Mouse (Mus musculus) limb, embryonic 15.5 days (tissue): ENCODE data around the gene Ppp2r5e. TPM values are rescaled to one million over a fixed set of nuclear protein-coding genes. Genes with fewer than 3 reads are reported as not detected.
"Not testable (repeated sequence)": the region's sequence is repeated elsewhere in the genome, so short reads cannot be mapped to it uniquely, and the experiment has no call there.

Experiments used
- ATAC-seq: fragments of 200-750 bp; cut with Nextera tagmentation; 2 replicates; pipeline ENCODE4 v1.8.0; 2017; ENCODE audit warnings: low read depth, moderate TSS enrichment; ENCODE audit not compliant: insufficient number of reproducible peaks, low FRiP score, low TSS enrichment
- H3K27ac ChIP-seq: fragments of 300-500 bp; sonication (generic); 2 replicates; pipeline ENCODE4 v1.5.1; 2015; ENCODE audit warnings: moderate library complexity, mild to moderate bottlenecking, inconsistent platforms
- H3K27me3 ChIP-seq: fragments of 300-500 bp; sonication (generic); 2 replicates; pipeline ENCODE4 v1.6.1; 2015; ENCODE audit warnings: inconsistent platforms
- H3K36me3 ChIP-seq: fragments of 300-500 bp; sonication (generic); 2 replicates; pipeline ENCODE4 v1.6.1; 2015; ENCODE audit warnings: inconsistent platforms
- H3K4me1 ChIP-seq: fragments of 300-500 bp; sonication (generic); 2 replicates; pipeline ENCODE4 v1.6.1; 2015; ENCODE audit warnings: inconsistent platforms
- H3K4me2 ChIP-seq: fragments of 300-500 bp; sonication (generic); 2 replicates; pipeline ENCODE4 v1.6.1; 2015; ENCODE audit warnings: mild to moderate bottlenecking, inconsistent platforms
- H3K4me3 ChIP-seq: fragments of 300-500 bp; sonication (generic); 2 replicates; pipeline ENCODE4 v1.5.1; 2015; ENCODE audit warnings: mild to moderate bottlenecking, inconsistent platforms
- H3K9ac ChIP-seq: fragments of 300-500 bp; sonication (generic); 2 replicates; pipeline ENCODE4 v1.6.1; 2015; ENCODE audit warnings: inconsistent platforms
- H3K9me3 ChIP-seq: fragments of 300-500 bp; sonication (generic); 2 replicates; pipeline ENCODE4 v1.6.1; 2016; ENCODE audit warnings: inconsistent platforms
- WGBS: fragments of 180-500 bp; shearing (Covaris S2); methylation state at CpG from one replicate; pipeline ENCODE4 v1.1.7; 2015; 5-methylcytosine and 5-hydroxymethylcytosine counted together
- polyA plus RNA-seq: library from polyadenylated mRNA; unstranded; fragments of >200 nt; fragmentation: Nextera tagmentation; extraction: Ambion mirVana; gene quantifications from 2 replicates; pipeline ENCODE4 v1.2.1, GENCODE M21; 2015

Gene Ppp2r5e
- polyA plus RNA-seq, 1 experiment from 2014 or later: 11.5 TPM

DNA sequence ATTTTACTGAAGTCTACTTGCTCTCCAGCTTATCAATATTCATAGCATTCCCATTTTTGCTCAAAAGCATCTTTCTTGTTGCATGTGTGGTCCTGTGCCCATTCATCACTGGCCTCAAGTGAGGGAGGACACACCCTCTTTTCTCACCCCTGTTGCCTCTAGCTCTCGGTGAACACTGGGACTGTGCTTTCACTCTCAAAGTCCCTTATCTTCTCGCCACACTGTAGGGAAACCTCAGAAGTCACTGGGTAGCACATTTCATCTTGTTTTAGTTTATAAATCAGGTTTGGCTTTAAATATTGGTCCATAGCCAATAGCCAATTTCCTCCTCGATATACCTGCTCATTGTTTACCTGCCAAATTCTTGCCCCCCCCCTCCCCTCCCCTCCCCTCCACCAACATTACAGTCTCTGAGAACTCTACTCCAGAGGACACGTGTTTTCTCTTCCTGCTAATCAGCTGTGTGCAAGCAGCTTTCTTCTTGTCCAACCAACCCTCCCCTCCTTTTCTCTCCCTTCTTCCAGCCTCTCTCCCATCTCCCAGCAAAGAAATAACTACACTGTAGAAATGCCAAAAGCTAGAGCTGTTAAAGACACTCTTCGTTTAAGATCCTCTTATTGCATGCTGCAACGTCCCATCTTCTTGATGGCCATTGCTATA is 90.9 kb downstream of the Ppp2r5e start:
- 0 out of 2 replicates have a peak, but pooled peaks cover 3% of the 10 kb centered on the region for H3K36me3 ChIP-seq
- no peak overlapping the region for H3K9ac ChIP-seq
- no peak overlapping the region for H3K4me3 ChIP-seq
- no peaks in the 10 kb centered on the region for H3K27me3 ChIP-seq
- H3K4me2 ChIP-seq: no peak overlapping the region
- H3K4me1 ChIP-seq: no peaks in the 10 kb centered on the region
- no peaks in the 10 kb centered on the region for H3K9me3 ChIP-seq
- no peak for ATAC-seq
- no peak overlapping the region for H3K27ac ChIP-seq
- WGBS: 53% methylated on average over 6 of the region's 6 CpGs

DNA sequence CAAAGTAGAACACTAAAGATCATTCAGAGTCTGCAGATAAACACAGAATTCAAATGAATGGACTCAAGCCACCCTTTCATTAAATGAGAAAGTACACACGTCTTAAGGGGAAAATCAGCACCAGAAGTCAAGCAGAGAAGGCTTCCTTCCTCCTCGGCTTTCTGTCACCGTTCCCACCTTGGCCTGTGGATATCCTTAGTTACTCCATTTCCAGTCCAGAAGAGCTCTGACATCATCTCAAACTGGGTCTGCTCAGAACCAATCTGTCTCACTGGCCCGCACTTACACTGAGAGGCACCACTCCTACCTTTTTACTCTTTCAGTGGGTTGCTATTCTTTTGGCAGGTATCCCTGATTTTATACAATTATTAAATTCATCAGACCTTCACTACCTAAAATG is 93.4 kb downstream of the Ppp2r5e start:
- 0 out of 2 replicates have a peak, but pooled peaks cover 3% of the 10 kb centered on the region for H3K36me3 ChIP-seq
- H3K27me3 ChIP-seq: no peaks in the 10 kb centered on the region
- no peaks in the 10 kb centered on the region for H3K9me3 ChIP-seq
- H3K9ac ChIP-seq: no peak overlapping the region
- no peak overlapping the region for H3K27ac ChIP-seq
- no peak overlapping the region for H3K4me3 ChIP-seq
- WGBS: 76% methylated on average over 4 of the region's 4 CpGs
- no peak overlapping the region for H3K4me2 ChIP-seq
- ATAC-seq: no peak
- no peaks in the 10 kb centered on the region for H3K4me1 ChIP-seq

DNA sequence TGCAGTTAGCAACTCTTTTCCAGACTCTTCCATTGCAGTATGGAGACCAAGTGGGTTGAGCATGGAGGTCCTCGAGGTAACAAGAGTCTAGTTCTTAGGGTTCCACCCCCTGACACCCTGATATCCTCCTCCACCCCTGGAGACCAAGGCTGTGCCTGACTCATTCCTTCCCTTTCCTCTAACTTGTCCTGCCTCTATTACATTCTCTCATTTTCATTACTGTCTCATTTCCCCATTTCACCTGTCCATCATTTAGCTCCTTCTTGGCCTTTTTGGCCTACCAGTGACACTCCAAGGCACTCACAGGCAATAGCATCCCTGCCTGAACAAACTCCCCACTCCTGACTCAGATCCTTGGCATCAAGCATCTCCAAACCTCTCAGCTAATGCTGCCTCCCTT is 98.3 kb downstream of the Ppp2r5e start:
- Histone ChIP-seq H3K36me3 (no peaks in the 10 kb centered on the region), H3K27ac (no peak overlapping the region), H3K9me3 (no peaks in the 10 kb centered on the region), H3K4me3 (no peak overlapping the region), H3K4me2 (no peak overlapping the region), H3K9ac (no peak overlapping the region), H3K27me3 (no peaks in the 10 kb centered on the region), H3K4me1 (no peaks in the 10 kb centered on the region)
- ATAC-seq: no peak
- 88% methylated on average over 1 of the region's 1 CpGs for WGBS

DNA sequence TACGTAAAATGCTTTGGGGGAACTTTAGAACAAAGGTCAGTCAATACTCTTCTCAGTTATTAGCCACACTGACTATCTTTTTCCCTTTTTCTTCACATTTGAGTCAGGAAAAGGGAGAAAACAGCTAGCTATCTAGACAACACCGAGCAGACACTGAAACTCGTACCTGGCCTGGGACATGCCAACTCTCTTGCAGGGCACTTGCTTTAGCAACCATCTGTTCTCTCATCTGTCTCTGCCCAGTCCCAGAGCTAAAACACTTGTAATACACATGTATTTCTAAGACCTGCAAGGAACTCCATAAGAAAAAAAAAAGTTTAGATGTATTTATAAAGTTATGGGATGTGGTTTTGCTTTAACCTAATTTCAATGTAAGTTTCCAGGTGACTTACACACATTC is 100.4 kb downstream of the Ppp2r5e start:
- no peaks in the 10 kb centered on the region for H3K36me3 ChIP-seq
- H3K9me3 ChIP-seq: no peaks in the 10 kb centered on the region
- 87% methylated on average over 3 of the region's 3 CpGs for WGBS
- H3K27me3 ChIP-seq: no peaks in the 10 kb centered on the region
- no peak overlapping the region for H3K4me3 ChIP-seq
- H3K4me1 ChIP-seq: no peaks in the 10 kb centered on the region
- H3K4me2 ChIP-seq: no peak overlapping the region
- H3K27ac ChIP-seq: no peak overlapping the region
- no peak overlapping the region for H3K9ac ChIP-seq
- ATAC-seq: no peak

DNA sequence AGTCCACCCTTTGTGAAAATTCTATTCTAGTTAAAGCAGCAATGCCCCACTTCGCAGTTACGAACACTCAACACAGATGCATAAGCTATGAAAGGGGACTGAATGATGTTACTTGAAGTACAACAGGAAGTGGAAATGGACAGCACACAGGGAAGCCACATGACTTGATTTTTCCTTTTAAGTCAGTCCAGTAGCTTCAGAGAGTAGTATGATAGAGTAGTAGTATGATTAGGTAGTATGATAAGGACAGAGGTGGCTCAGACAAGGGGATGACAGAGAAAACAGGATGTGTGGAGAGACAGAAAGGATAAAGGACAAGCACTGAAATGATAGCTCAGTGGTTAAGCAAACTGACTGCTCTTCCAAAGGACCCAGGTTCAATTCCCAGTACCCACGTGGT is 101.4 kb downstream of the Ppp2r5e start:
- Histone ChIP-seq H3K27ac (no peak overlapping the region), H3K4me2 (no peak overlapping the region), H3K4me3 (no peak overlapping the region), H3K36me3 (peaks cover 3% of the 10 kb centered on the region; the same call in 1 of the 2 replicates), H3K4me1 (no peaks in the 10 kb centered on the region), H3K9ac (no peak overlapping the region), H3K27me3 (no peaks in the 10 kb centered on the region), H3K9me3 (no peaks in the 10 kb centered on the region)
- ATAC-seq: no peak
- 90% methylated on average over 3 of the region's 3 CpGs for WGBS

DNA sequence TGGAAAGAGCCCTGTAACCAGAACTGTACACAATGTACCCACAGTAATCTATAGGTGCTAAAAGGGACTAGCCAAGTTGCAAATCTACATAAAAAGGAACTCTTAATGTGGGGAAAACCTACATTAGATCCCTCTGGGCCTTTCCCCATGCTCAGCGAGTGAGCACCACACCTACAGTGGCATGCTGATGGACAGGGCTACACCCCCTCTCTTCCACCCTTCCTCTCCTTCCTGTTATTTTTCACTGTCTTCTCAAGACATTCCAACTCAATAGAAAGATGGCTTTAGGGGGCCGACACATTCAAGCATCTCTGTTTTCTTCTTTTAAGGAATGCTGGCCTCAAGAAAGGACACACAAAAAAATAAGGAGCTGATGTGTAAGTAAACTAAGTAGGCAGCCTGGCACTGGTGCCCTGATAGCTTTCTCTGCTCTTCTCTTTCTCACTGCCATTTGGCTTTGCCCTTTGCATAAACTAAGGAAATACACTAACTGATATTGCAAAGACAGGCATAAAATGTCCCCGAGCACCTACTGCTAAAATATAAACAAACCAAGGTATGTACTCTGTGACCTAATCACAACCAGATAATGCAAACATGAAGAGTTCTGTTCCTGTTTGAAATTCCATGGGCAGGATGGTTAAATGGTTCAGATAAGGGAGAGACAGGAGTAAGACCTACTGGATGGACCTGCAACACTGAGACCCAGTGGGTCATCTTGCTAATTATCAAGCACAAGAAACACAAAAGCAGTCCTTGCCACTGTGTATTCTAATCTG is 103.3 kb downstream of the Ppp2r5e start:
- H3K36me3 ChIP-seq: peaks cover 3% of the 10 kb centered on the region; the same call in 1 of the 2 replicates
- no peak overlapping the region for H3K9ac ChIP-seq
- H3K4me1 ChIP-seq: no peaks in the 10 kb centered on the region
- H3K4me2 ChIP-seq: no peak overlapping the region
- no peaks in the 10 kb centered on the region for H3K9me3 ChIP-seq
- no peak overlapping the region for H3K4me3 ChIP-seq
- no peaks in the 10 kb centered on the region for H3K27me3 ChIP-seq
- 66% methylated on average over 3 of the region's 3 CpGs for WGBS
- no peak overlapping the region for H3K27ac ChIP-seq
- ATAC-seq: no peak

DNA sequence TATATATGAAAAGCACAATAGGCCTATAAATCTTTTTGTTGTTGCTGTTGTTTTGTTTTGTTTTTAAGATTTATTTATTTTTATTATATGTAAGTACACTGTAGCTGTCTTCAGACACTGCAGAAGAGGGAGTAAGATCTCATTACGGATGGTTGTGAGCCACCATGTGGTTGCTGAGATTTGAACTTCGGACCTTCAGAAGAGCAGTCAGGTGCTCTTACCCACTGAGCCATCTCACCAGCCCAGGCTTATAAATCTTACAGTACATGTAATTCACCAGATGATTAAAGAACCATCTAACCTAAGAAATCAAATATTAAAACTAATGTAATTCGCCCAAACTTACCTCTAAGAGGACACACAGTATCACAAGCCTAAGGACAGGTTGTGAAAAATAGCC is 103.9 kb downstream of the Ppp2r5e start:
- ATAC-seq, H3K36me3 ChIP-seq, H3K27me3 ChIP-seq, H3K4me3 ChIP-seq, H3K4me1 ChIP-seq, H3K9ac ChIP-seq, H3K9me3 ChIP-seq, H3K4me2 ChIP-seq, H3K27ac ChIP-seq: not testable (repeated sequence)
- 97% methylated on average over 3 of the region's 3 CpGs for whole genome bisulfite sequencing

DNA sequence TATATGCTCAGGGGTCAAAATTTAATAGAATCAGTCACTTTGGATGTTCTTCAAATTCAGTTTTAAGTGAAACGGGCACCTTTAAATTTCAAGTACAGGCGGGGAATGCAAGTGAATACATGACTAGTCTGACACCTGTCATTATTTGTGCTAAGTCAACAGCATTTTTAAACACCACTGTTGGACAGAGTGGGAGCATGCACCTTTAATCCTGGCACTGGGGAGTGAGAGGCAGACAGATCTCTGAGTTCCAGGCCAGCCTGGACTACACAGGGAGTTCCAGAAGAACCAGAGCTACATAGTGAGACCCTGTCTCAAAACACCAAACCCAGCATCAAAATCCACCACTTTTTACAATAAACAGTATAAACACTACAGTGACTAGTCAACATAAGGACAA is 108.5 kb downstream of the Ppp2r5e start:
- Histone ChIP-seq H3K4me3 (no peak overlapping the region), H3K9ac (no peak overlapping the region), H3K4me2 (no peak overlapping the region), H3K27ac (no peak overlapping the region), H3K27me3 (no peaks in the 10 kb centered on the region), H3K9me3 (no peaks in the 10 kb centered on the region), H3K36me3 (peaks cover 3% of the 10 kb centered on the region; the same call in 1 of the 2 replicates), H3K4me1 (no peaks in the 10 kb centered on the region)
- no peak for ATAC-seq
- WGBS: 82% methylated on average over 2 of the region's 2 CpGs

DNA sequence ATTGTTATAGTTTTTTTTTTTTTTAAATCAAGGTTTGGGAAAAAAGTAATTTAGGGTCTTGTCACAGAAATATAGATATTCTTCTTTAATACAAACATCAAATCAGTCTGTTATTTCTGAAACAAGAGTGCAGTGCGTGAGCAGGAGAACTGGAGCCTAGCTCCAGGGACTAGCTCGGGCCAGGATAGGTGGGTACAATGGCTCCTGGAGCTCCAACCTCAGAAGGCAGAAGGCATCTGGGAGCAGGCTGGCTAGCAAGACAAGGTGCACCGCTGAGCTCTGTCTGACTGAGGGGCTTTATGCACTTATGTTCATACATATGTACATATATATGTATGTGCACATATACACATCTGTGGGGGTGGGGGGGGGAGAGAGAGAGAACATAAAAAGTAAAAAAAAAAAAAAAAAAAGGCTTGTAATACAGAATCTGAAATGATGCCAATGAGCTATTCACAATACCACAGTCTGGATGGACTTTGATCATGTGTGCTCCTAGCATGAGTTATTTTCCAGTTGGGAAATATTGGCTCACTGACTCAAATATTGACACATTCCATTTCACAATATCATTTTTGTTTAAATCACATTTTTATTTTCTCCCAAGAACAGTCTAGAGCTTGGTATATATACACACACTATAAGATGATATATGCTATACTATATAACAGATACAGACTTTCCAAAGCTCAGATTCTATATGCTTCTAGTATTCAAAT is 109.3 kb downstream of the Ppp2r5e start:
- Histone ChIP-seq H3K4me2 (no peak overlapping the region), H3K27me3 (no peaks in the 10 kb centered on the region), H3K4me1 (no peaks in the 10 kb centered on the region), H3K9me3 (no peaks in the 10 kb centered on the region), H3K27ac (no peak overlapping the region), H3K4me3 (no peak overlapping the region), H3K36me3 (peaks cover 3% of the 10 kb centered on the region; the same call in 1 of the 2 replicates), H3K9ac (no peak overlapping the region)
- no peak for ATAC-seq
- 94% methylated on average over 3 of the region's 3 CpGs for WGBS

DNA sequence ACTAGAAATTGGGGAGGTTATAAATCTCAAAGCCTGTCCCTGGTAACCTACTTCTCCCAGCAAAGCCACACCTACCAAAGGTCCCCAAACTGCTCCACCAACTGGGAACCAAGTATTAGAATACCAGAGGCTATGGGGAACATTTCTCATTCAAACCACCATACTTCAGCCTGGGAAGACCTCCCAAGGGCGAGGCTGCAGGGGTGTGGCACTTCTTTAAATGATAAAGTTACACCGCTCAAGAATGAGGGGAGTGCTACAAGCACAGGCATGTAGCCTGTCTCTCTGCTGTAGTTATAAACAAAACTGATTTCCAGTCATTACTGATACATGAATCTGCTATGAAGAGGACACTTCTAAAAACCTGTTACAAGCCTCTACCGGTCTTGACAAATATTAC is 113.3 kb downstream of the Ppp2r5e start:
- no peak overlapping the region for H3K9ac ChIP-seq
- H3K4me1 ChIP-seq: no peaks in the 10 kb centered on the region
- H3K27me3 ChIP-seq: no peaks in the 10 kb centered on the region
- H3K4me2 ChIP-seq: no peak overlapping the region
- WGBS: 85% methylated on average over 3 of the region's 3 CpGs
- H3K36me3 ChIP-seq: no peaks in the 10 kb centered on the region; the same call in 1 of the 2 replicates
- no peak overlapping the region for H3K27ac ChIP-seq
- no peak overlapping the region for H3K4me3 ChIP-seq
- H3K9me3 ChIP-seq: no peaks in the 10 kb centered on the region
- ATAC-seq: no peak

DNA sequence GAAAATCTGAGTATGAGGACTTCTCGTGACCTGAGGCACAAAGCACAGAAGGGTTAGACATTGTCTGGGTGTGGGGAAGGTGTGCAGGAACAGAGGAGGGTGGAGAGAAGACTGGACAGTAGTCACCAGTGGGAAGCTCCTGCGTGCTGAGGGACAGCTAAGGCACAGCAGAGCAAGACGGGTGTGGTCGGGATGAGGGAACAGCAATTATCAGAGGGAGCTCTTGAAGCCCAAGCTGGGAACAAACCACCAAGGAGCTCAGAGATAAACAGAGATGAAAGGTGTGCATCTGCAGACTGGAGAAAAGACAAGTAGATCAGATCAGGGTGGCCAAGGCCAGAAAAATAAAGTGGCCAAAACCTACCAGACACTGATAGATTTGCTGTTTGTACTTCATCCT is 114.0 kb downstream of the Ppp2r5e start:
- H3K27ac ChIP-seq: no peak overlapping the region
- H3K9me3 ChIP-seq: no peaks in the 10 kb centered on the region
- ATAC-seq: no peak
- H3K27me3 ChIP-seq: no peaks in the 10 kb centered on the region
- H3K9ac ChIP-seq: no peak overlapping the region
- no peaks in the 10 kb centered on the region for H3K4me1 ChIP-seq
- H3K36me3 ChIP-seq: no peaks in the 10 kb centered on the region; the same call in 1 of the 2 replicates
- 85% methylated on average over 4 of the region's 4 CpGs for WGBS
- H3K4me2 ChIP-seq: no peak overlapping the region
- H3K4me3 ChIP-seq: no peak overlapping the region

DNA sequence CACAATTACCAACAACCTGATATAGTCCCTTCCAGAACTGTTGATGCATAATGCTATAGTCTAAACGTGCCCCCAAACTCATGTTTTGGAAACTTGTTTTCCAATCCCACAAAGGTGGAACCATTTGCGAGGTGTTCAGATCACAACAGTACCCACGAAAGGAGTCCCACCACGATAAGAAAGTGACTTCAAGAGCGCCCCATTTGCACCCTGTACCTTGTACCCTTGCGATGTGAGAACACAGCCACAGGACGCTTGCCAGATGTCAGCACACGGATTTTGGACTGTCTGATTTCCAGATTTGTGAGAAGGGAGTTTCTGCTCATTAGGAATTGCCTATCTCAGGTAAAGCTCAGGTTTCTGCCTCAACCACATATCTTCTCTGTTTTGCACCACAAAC is 116.0 kb downstream of the Ppp2r5e start:
- no peak for ATAC-seq
- WGBS: 89% methylated on average over 8 of the region's 8 CpGs
- no peak overlapping the region for H3K9ac ChIP-seq
- no peaks in the 10 kb centered on the region for H3K9me3 ChIP-seq
- no peaks in the 10 kb centered on the region; the same call in 1 of the 2 replicates for H3K36me3 ChIP-seq
- no peak overlapping the region for H3K4me3 ChIP-seq
- no peaks in the 10 kb centered on the region for H3K27me3 ChIP-seq
- H3K4me1 ChIP-seq: no peaks in the 10 kb centered on the region
- H3K4me2 ChIP-seq: no peak overlapping the region
- no peak overlapping the region for H3K27ac ChIP-seq
